Mouse (Mus musculus) heart, embryonic 10.5 days (tissue): ENCODE data around the gene Actr6. TPM values are rescaled to one million over a fixed set of nuclear protein-coding genes. Genes with fewer than 3 reads are reported as not detected.

Experiments used
- polyA plus RNA-seq: library from polyadenylated mRNA; unstranded; fragments of >200 nt; fragmentation: Nextera tagmentation; extraction: Ambion mirVana; gene quantifications from 2 replicates; pipeline ENCODE4 v1.2.1, GENCODE M21; 2016

Actr6 gene
- polyA plus RNA-seq, 1 experiment from 2014 or later = 28.0 TPM

Other genes with a start within 250 kb of the Actr6 start
- 0.16 and 0.57 TPM in 2 replicates for gene Nr1h4, start 198.7 kb downstream of the Actr6 start, polyA plus RNA-seq
- 0.15 and 0.16 TPM in 2 replicates for gene Slc17a8, start 111.0 kb downstream of the Actr6 start, polyA plus RNA-seq
- gene Scyl2, start 46.0 kb downstream of the Actr6 start, polyA plus RNA-seq = 5.9 and 6.2 TPM in 2 replicates
- gene Uhrf1bp1l, start 12.7 kb upstream of the Actr6 start, polyA plus RNA-seq = 23.8 and 26.4 TPM in 2 replicates
- gene Anks1b, start 141.2 kb upstream of the Actr6 start, polyA plus RNA-seq = 0.05 and 0.36 TPM in 2 replicates